ENCODE assay signal across 16 mouse cellular contexts in genomic region chr13:96168991-96169665, GRCm38 (mm10). TPM values are rescaled to one million over a fixed set of nuclear protein-coding genes. Genes with fewer than 3 reads are reported as not detected.
DNase-seq lines count a peak whose midpoint lies in the region; ATAC-seq and TF ChIP-seq lines count a peak whose summit lies in the region.
"Had no signal": no experiment of that assay in that cellular context is flagged by ENCODE, and none has a peak within 500 bp of the region (broad histone marks: within the 10 kb centered on the region; RNA-seq: fewer than 3 reads in every experiment).

No protein-coding gene starts in this region.

- peak overlapping the region; percentile 49; the same call in 1 of the 2 replicates for H3K9ac ChIP-seq in forebrain, embryonic 14.5 days (ENCODE audit: low read length)
- 0 out of 2 replicates have a peak overlapping the region, but pooled peaks have one; percentile 1 for H3K9ac ChIP-seq in intestine, embryonic 14.5 days (ENCODE audit: low read length)
- no peak overlapping the region for H3K9ac ChIP-seq in neural tube, embryonic 14.5 days (replicated peaks; ENCODE audit: low read depth, low read length)
- H3K9ac ChIP-seq: liver, embryonic 14.5 days had no signal

- no peak for TF ChIP-seq CTCF in layer of hippocampus, adult 2 months (conservative IDR thresholded peaks at IDR 0.05)

- no peak for DNase-seq in layer of hippocampus, adult 2 months (ENCODE audit: low spot score in 2 of 2)
- no peak for DNase-seq in layer of hippocampus, adult 8-10 months (ENCODE audit: low spot score in 2 of 2)
- peak; percentile 84 for DNase-seq in forebrain, embryonic 14.5 days (ENCODE audit: low spot score)
- no peak for DNase-seq in intestine, embryonic 14.5 days (ENCODE audit: low spot score)
- no peak for DNase-seq in Muller cell, postnatal 12 days (ENCODE audit: inconsistent ontology term)
- no peak for DNase-seq in thymus, adult 18-20 months
- DNase-seq: adrenal gland, postnatal 25 days; cerebellum, adult 9-11 months; gastrocnemius, postnatal 10 days; kidney, postnatal 10 days; thymus, postnatal 4 days had no signal

- H3K4me3 ChIP-seq in layer of hippocampus, adult 2 months: peak overlapping the region; percentile 6; the same call in 1 of the 2 replicates
- H3K4me3 ChIP-seq in forebrain, embryonic 14.5 days (ENCODE audit: low read depth, low read length): 0 out of 2 replicates have a peak overlapping the region, but pooled peaks have one; percentile 0
- no peak overlapping the region for H3K4me3 ChIP-seq in intestine, embryonic 14.5 days (ENCODE audit: low read depth, low read length)
- H3K4me3 ChIP-seq in neural tube, embryonic 14.5 days (ENCODE audit: low read depth, low read length): no peak overlapping the region
- H3K4me3 ChIP-seq: left cerebral cortex, adult 2 months had no signal

- peak; percentile 84 for ATAC-seq in forebrain, embryonic 14.5 days
- ATAC-seq in intestine, embryonic 14.5 days (replicated peaks; ENCODE audit: low FRiP score, low TSS enrichment, low read depth): no peak
- ATAC-seq in neural tube, embryonic 14.5 days (ENCODE audit: low read depth): peak; percentile 59; the same call in 1 of the 2 replicates
- ATAC-seq in megakaryocyte, adult 5-6 weeks (ENCODE audit: poor library complexity, severe bottlenecking): no peak

- H3K4me2 ChIP-seq in forebrain, embryonic 14.5 days (ENCODE audit: low read length): peak overlapping the region; percentile 33
- peak overlapping the region; percentile 12 for H3K4me2 ChIP-seq in intestine, embryonic 14.5 days (ENCODE audit: low read length)
- H3K4me2 ChIP-seq in neural tube, embryonic 14.5 days (ENCODE audit: low read depth, low read length): peak overlapping the region; percentile 35; the same call in 1 of the 2 replicates

- H3K4me1 ChIP-seq in forebrain, embryonic 14.5 days (ENCODE audit: control insufficient read depth, insufficient read depth, low read length): peaks cover 9% of the 10 kb centered on the region
- peaks cover 11% of the 10 kb centered on the region; the same call in 1 of the 2 replicates for H3K4me1 ChIP-seq in intestine, embryonic 14.5 days (replicated peaks; ENCODE audit: control insufficient read depth, insufficient read depth, low read length)
- H3K4me1 ChIP-seq in neural tube, embryonic 14.5 days (ENCODE audit: control insufficient read depth, insufficient read depth, low read length): peaks cover 8% of the 10 kb centered on the region; the same call in 1 of the 2 replicates

- H3K27ac ChIP-seq in layer of hippocampus, adult 2 months: no peak overlapping the region; the same call in 1 of the 2 replicates
- peak overlapping the region; percentile 81 for H3K27ac ChIP-seq in forebrain, embryonic 14.5 days (ENCODE audit: low read depth, low read length)
- H3K27ac ChIP-seq in intestine, embryonic 14.5 days (ENCODE audit: low read depth): peak overlapping the region; percentile 67; the same call in 1 of the 2 replicates
- peak overlapping the region; percentile 80 for H3K27ac ChIP-seq in neural tube, embryonic 14.5 days (ENCODE audit: low read depth, low read length)
- H3K27ac ChIP-seq: left cerebral cortex, adult 2 months; liver, embryonic 14.5 days had no signal

- WGBS in forebrain, embryonic 14.5 days: 12% methylated on average over 11 of the region's 11 CpGs
- WGBS in intestine, embryonic 14.5 days: 40% methylated on average over 11 of the region's 11 CpGs
- 28% methylated on average over 11 of the region's 11 CpGs for WGBS in neural tube, embryonic 14.5 days

- H3K36me3 ChIP-seq in forebrain, embryonic 14.5 days (ENCODE audit: control insufficient read depth, insufficient read depth, low read length): no peaks in the 10 kb centered on the region
- no peaks in the 10 kb centered on the region for H3K36me3 ChIP-seq in intestine, embryonic 14.5 days (ENCODE audit: control insufficient read depth, insufficient read depth, low read length)
- no peaks in the 10 kb centered on the region for H3K36me3 ChIP-seq in neural tube, embryonic 14.5 days (ENCODE audit: control insufficient read depth, insufficient read depth, low read length)

- no peaks in the 10 kb centered on the region for H3K27me3 ChIP-seq in forebrain, embryonic 14.5 days (replicated peaks; ENCODE audit: control insufficient read depth, insufficient read depth, low read length)
- no peaks in the 10 kb centered on the region for H3K27me3 ChIP-seq in intestine, embryonic 14.5 days (replicated peaks; ENCODE audit: control insufficient read depth, insufficient read depth, low read length)
- no peaks in the 10 kb centered on the region for H3K27me3 ChIP-seq in neural tube, embryonic 14.5 days (ENCODE audit: control insufficient read depth, insufficient read depth, low read length)
- H3K27me3 ChIP-seq: CH12.LX had no signal

- no peaks in the 10 kb centered on the region for H3K9me3 ChIP-seq in forebrain, embryonic 14.5 days (replicated peaks; ENCODE audit: control insufficient read depth, low read length)
- H3K9me3 ChIP-seq in intestine, embryonic 14.5 days (ENCODE audit: control insufficient read depth, low read length): no peaks in the 10 kb centered on the region
- no peaks in the 10 kb centered on the region for H3K9me3 ChIP-seq in neural tube, embryonic 14.5 days (ENCODE audit: control insufficient read depth, low read length)

RNA-seq across cellular contexts. Expression of gene Sv2c, which starts 36.8 kb away (rescaled TPM):
- total RNA-seq in layer of hippocampus, adult 2 months (2021): 10 to 100 TPM; 15.6 to 16.5 TPM
- 10 to 100 TPM; 17.1 to 25.1 (median 20.1) TPM for total RNA-seq in layer of hippocampus, adult 8-10 months (2022)
- polyA plus RNA-seq in forebrain, embryonic 14.5 days (2014; fragmentation: Nextera tagmentation; extraction: Ambion mirVana): 1.8 and 3.9 TPM in 2 replicates
- polyA plus RNA-seq in intestine, embryonic 14.5 days (2014; fragmentation: Nextera tagmentation; extraction: Ambion mirVana): 1.8 and 2.0 TPM in 2 replicates
- 53.9 and 58.0 TPM in 2 replicates for polyA plus RNA-seq in neural tube, embryonic 14.5 days (2014; fragmentation: Nextera tagmentation; extraction: Ambion mirVana)
- total RNA-seq in megakaryocyte, adult 5-6 weeks (2015): 0.05 TPM in 1 of 2 replicates, not detected in the other
- total RNA-seq in megakaryocyte, adult 5-6 weeks (2017): not detected in 2 replicates

Comparison
In these comparisons a context has a peak if more than half of its experiments do, and no peak if none do; other contexts are left out.
1. H3K4me3 ChIP-seq: peak in layer of hippocampus, adult 2 months (single experiment) and forebrain, embryonic 14.5 days (single experiment); none in intestine, embryonic 14.5 days (single experiment) and neural tube, embryonic 14.5 days (single experiment).
2. ATAC-seq: peak in forebrain, embryonic 14.5 days (single experiment) and neural tube, embryonic 14.5 days (single experiment); none in intestine, embryonic 14.5 days (single experiment) and megakaryocyte, adult 5-6 weeks (single experiment).
3. RNA of gene Sv2c, which starts 36.8 kb away (total RNA-seq): 17.1 to 25.1 TPM in layer of hippocampus, adult 8-10 months and 15.6 to 16.5 TPM in layer of hippocampus, adult 2 months; 0.05 TPM in megakaryocyte, adult 5-6 weeks; every median in the first group is over 10 times any median in the second.
4. Peak in every context shown above with its lines, with median percentiles within 50 percentile points of each other: H3K4me2 ChIP-seq.